Mouse (Mus musculus): ENCODE results near the gene Iars2.
"Not testable (repeated sequence)": the region's sequence is repeated elsewhere in the genome, so short reads cannot be mapped to it uniquely, and the experiment has no call there.

DNA sequence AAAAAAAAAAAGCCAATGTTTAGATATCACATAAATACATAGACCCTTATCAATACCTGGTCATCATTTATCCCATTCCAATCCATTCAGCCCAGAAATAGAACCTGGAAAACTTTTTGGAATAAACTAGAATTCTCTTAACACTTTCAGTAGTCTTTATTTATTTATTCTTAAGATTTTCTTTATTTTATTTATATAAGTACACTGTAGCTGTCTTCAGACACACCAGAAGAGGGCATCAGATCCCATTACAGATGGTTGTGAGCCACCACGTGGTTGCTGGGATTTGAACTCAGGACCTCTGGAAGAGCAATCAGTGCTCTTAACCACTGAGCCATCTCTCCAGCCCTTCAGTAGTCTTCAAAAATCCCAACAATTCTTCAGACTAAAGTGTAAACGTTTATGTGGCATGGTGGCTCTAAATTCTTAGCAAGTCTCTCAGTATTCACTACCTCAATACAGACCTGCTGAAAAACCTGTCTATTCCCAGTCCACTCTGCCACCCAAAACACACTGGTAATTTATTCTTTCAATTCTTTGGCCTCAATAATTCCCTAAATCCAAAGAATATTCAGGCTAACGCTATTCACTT, 1.3 kb downstream of the Iars2 start:
- TF ChIP-seq POLR2A (IDR thresholded peaks at IDR 0.05; ENCODE audit: low read depth, low read length); CTCF (IDR thresholded peaks at IDR 0.05; ENCODE audit: extremely low read depth, insufficient read depth, insufficient read length, insufficient replicate concordance): not testable (repeated sequence)
